Mouse (Mus musculus): ENCODE measurements around the gene Gpc6.
A peak's percentile ranks its signal among the peaks of the same experiment; 100 is the strongest.

Gene Gpc6

DNA sequence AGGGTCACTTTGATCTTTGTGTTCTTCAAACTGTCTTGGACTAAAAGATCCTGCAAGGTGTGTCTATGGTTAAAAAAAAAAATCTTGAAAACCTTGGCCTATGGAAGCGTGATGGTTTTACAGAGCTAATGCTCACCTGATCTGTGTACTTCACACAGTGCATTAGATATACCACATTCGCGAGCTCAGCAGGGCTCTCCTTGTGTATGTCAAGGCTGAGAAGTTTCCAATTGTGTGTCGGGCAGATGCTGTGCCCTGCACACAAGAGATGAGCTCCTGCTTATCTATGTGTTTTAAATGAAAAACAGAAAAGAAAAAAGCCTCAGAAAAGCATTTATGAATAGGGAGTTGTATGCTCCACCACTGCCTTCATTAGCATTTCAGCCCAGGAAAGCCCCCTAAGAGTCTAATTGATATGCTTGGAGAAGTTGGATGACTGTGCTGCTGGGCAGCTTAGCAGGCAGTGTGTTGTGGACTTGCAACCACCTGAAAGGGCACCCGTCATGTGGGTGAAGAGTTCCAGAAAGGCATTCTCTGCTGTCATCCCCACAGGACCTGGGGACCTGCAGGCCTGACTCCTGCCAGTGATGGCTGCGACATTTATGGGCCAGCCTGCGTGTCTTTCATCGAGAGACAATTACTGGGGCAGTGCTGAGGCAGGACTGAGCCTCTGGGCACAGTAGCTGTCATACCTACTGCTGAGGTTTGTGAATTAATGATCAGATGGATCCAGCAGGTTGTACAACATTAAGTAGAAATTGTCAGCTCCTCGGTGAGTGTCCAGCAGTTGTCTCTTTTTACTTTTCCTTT is 436.2 kb downstream of the Gpc6 start:
- no peak for DNase-seq (ENCODE audit: extremely low read depth, low read depth)

- no peak for DNase-seq (ENCODE audit: extremely low read depth, low read depth)
Measured at GRCm38 (mm10) chr14:117361965-117362309, 436.8 kb downstream of the Gpc6 start.

DNA sequence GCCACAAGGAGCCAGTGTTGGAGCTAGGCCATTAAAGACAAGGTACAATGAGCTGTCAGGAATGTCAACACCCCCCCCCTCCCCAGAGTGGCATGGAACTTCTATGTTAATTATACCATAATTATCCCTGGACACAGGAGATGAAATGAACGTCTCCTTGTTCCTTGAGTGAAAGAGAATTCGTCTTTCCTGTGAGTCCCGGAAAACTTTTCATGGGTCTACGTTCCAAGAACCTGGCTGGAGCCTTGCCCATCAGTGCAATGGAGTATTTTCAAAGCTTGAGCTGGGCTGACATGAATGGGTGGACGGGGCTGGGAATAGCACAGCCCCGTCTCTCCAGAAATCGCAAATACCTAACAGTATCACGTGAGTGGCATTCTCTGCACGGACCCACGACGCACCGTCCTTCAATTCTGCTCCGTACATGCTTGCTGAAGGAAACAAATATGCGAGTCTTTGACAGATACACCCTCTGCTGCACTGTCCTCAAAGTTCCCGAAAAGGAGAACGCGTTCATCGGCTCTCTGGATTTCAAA is 444.3 kb downstream of the Gpc6 start:
- no peak for DNase-seq (ENCODE audit: extremely low read depth, low read depth)

DNA sequence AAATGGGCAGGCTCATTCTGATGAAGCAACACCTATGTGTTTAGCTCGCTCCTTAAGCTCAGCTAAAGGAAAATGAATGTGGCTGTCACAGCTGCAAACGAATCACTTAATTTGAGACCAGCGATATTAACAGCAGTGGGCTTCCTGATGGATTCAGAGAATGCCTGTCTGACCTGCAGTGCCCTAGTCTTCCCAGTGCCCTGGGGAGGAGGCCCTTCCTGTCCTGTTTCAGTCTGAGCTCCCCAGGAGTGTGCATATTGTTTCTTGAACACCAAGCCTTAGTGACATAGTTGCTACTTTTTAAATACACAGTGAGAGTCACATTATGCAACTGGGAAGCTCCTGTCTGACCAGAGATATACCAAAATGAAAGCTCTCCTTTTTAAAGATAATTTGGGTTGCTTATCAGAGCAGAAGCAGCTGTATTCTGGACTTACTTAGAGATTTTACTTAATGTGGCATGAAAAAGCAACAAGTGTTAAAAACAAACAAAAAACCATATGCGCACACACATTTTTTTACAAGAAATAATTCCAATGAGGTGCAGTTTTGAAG is 451.8 kb downstream of the Gpc6 start:
- no peak for DNase-seq (ENCODE audit: extremely low read depth, low read depth)

GRCm38 (mm10) chr14:117379979-117380378 is 454.9 kb downstream of the Gpc6 start:
- no peak for DNase-seq (ENCODE audit: extremely low read depth, low read depth)

- DNase-seq (ENCODE audit: extremely low read depth, low read depth) = no peak
Measured at GRCm38 (mm10) chr14:117383188-117383587, 458.1 kb downstream of the Gpc6 start.

GRCm38 (mm10) chr14:117384096-117384770 is 459.1 kb downstream of the Gpc6 start:
- no peak for DNase-seq (ENCODE audit: extremely low read depth, low read depth)

- DNase-seq (ENCODE audit: extremely low read depth, low read depth) = no peak
Measured at GRCm38 (mm10) chr14:117385731-117386270, 460.7 kb downstream of the Gpc6 start.

- DNase-seq (ENCODE audit: extremely low read depth, low read depth) = no peak
Measured at GRCm38 (mm10) chr14:117390794-117391320, 465.7 kb downstream of the Gpc6 start.

GRCm38 (mm10) chr14:117391412-117391811 is 466.3 kb downstream of the Gpc6 start:
- DNase-seq (ENCODE audit: extremely low read depth, low read depth) = no peak

DNA sequence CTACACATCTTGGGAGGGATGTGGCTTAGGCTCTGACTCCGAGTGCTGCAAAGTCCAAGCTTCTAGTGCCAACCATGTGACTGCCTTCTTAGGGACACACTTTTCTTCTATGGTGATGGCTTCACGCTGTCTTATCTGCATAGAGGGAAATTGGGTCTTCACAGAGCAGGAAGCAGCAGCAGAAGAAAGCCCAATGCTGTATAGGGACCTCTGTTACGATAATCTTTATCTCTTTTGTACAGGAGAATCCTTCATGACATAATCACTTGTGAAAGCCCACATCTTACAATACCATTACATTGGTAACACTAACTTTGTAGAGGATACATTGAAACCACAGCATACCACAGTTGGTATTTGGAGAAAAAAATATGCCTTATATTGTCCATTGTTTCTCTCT is 472.1 kb downstream of the Gpc6 start:
- DNase-seq (ENCODE audit: extremely low read depth, low read depth) = peak; percentile 42

DNA sequence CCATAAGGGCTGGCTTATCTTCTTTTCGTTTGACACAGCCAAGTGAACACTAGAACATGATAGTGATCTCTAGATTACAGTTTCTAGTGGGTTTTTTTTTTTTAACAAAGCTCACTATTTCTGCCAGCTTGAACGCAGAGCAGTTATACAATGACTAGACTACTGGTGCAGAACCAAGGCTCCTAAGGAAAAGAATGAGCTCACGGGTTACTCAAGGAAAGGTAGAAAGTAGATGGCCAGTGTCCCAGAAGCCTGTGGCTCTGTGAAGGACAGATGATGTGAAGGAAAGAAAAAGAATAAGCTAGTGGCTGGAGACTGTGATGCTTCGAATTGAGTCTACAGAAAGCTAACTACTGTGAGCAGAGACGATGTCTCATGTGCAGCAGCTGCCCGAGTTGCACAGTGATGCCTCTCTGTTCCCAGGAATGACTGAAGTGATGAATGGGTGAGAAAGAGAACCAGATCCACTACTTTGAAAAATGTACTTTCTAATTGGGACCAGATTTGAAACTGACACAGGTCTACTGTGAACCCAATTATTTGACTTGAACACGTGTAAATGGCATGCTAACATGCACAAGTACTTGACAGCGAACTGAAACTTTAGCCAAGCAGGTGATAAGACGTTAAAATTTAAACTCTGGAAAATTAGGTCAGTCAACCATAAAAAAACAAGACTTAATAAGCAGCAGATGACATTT is 482.9 kb downstream of the Gpc6 start:
- no peak for DNase-seq (ENCODE audit: extremely low read depth, low read depth)

DNA sequence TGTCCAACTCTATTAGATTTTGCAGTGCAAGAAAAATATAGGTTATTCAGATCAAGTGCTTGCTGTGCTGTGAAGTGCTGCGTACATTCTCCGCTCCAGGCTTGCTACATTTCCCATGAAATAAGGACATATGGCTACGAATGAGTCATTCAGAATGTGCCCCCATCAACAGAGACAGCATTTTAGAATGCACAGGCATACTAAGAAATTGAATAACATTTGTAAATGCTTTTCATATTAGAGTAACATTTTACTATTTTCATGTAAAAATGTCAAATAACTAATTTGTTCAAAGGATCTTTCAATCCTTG is 483.4 kb downstream of the Gpc6 start:
- DNase-seq (ENCODE audit: extremely low read depth, low read depth) = no peak

DNA sequence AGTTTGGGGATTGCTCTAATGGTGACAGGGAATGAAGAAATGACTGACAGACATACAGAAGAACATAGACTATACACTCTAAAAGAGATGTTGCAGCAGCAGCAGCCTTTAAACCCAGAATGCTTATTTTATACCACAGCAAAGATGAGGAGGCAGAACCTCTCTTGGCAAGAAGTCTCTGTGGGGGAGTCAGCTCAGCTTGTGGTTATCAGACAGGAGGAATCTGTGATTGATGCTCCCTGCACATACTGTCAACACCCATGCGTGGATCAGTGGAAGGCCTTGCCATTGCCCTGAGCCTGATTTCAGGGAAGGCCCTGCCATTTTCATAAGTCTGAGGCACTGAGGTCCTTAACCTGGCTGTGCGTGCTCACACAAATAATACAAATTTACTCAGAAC is 484.7 kb downstream of the Gpc6 start:
- no peak for DNase-seq (ENCODE audit: extremely low read depth, low read depth)

DNA sequence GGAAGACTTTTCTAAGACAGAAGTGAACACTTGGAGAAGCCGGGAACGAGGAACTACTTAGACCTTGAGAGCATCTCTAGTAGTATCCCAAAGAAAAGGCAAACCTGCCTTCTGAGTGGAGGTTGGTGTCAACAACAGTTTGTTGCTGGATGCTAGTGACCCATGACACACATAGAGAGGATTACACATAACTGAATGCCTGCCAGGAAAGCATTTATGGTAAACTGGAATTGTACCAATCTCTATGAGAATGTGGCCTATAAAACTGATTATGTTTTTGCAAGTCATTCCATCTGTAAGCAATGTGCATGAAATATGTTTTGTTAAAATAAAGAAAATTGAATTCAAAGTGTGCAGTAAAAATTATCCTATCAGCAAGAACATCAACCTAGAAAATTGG is 485.4 kb downstream of the Gpc6 start:
- no peak for DNase-seq (ENCODE audit: extremely low read depth, low read depth)

DNA sequence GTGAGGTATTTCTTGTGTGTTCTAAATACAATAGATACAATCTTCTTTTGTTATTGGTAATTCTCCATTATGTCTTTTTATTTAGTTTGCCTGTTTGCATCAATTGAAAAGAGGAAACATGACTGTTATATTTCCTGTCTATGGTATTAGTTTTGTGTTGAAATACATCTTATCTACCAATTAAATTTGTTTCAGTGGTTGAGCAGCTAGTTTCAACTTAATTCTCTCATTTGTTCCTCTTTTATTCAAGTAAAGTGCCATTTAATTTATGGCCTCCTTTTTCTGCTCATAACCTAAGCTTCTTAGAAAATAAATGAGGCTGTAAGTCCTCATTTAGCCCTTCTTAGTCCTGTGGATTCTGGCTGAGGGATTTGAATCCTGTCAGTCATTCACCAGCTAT is 489.9 kb downstream of the Gpc6 start:
- no peak for DNase-seq (ENCODE audit: extremely low read depth, low read depth)

DNA sequence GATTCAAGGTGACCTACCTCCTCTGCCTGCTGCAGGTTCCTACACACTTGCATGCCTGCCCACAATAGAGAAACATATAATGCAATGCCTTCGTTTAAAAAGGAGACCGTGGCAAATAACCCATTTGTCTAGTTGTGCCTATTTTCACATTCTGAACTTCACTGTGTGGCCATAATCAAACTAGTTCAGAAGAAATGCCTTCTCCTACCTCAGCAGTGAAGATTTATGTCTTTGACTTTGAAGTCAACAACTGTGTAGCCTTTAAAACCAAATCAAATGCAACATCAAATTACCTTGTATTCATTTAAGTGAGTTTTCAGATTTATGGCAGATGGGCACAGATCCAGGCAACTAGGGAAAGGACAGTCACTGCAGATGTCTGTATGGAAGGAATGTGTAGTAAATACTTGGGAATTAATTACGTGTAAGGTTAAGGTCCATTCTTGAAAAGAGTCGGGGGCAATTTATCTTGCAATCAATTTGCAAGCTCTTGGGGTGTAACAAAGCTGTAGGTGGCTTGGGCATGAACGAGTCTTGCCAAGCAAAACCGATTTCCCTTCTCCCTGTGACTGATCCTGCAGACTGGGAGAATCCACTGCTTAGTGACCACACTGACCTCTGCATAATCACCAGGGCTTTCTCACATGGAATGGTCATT is 494.6 kb downstream of the Gpc6 start:
- no peak for DNase-seq (ENCODE audit: extremely low read depth, low read depth)

DNA sequence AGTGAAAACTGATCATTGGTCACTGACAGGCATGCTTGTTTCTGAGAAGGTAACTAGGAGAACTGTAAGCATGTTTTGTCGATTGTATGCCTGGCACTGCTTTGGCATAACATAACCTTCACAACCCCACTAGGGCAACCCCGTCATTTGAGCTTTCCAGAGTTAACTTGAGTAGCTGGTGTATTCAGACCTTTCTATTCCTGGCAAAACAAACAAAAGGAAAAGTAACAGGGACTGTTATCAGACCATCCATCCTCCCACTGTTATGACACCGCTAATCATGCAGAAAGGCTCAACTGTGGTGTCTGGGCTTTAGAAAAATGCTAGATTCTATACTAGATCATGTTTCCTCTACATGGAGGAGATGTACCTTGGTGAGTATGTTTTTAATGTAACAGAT is 496.1 kb downstream of the Gpc6 start:
- no peak for DNase-seq (ENCODE audit: extremely low read depth, low read depth)

DNA sequence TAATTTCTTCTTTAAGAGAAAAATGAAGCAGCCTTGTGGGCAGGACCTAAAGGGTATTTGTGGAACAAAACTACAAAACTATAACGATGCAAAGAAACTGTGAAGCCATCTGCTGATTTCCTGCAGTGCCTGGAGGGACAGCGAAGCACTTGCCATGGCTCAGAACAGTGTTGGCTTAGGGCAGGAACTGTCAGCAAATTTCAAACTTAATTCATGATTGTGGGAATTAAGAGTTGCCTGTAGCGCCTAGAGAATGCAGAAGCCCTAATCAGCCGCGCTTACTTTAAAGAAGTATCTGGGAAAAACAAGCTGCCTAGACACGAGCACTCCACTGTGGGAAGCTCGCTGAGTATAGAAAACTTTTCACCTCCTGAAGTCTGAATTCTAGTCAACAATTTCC is 501.0 kb downstream of the Gpc6 start:
- DNase-seq (ENCODE audit: extremely low read depth, low read depth) = no peak

DNA sequence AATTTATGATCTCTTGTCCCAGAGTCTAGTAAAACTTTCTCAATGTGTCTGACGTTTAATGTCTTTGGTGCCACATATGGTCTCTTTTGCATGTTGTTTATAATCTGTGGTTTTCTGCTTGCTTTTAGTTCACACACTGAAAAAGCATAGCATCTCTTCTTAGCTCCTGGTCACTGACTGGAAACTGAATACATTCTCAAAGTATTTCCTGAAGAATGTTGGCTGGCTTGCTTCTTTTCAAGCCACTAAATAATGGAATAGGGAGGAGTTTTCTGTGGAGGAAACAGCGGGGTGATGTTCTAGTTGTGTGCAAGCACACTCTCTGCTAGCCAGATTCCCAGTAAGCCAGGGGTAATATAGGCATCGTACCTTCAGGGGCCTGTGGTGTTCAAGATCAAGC is 502.7 kb downstream of the Gpc6 start:
- no peak for DNase-seq (ENCODE audit: extremely low read depth, low read depth)

GRCm38 (mm10) chr14:117435739-117436138 is 510.6 kb downstream of the Gpc6 start:
- no peak for DNase-seq (ENCODE audit: extremely low read depth, low read depth)

All from MEL-GATA-1-ER (cell line).